Mouse (Mus musculus): ENCODE data around the gene Defb43. TPM values are rescaled to one million over a fixed set of nuclear protein-coding genes. Genes with fewer than 3 reads are reported as not detected.

Gene Defb43
- polyA plus RNA-seq, 1 experiment from 2014 or later = not detected

DNA sequence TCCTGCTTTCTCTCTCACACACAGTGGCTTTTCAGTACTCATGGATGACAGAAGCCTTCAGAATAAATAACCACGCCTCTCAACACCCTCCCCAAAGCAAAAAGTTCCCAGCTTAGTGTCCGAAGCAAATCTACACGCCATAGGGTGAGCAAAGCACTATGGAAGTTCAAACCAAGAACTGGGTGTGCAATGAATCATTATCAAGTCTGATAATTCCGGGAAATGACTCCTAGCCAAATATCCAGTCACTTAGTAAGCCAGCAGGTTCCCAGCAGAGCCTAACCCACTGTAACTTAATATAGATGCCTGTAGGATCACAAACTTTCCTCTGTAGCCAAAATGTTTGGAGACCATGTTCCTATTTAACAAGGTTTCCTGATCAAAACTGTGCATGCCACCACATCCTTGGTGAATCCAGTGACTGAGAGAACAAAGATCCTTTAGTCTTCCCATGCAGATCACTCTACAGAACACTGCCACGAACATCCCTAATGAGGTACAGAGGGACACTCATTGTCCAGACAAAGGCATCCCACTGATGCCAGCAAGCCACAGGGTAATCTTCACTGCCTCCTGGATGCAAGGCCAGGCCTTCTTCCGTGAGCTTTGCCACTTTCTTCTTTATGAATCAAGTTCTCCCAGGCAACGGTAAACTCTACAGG lies 19.6 kb upstream of the Defb43 start:
- Histone ChIP-seq H3K4me2 (no peak overlapping the region), H3K4me3 (ENCODE audit: low read depth, low read length) (no peak overlapping the region), H3K9ac (ENCODE audit: low read depth, low read length) (no peak overlapping the region), H3K27me3 (ENCODE audit: control insufficient read depth, insufficient read depth, low read length) (no peaks in the 10 kb centered on the region), H3K4me1 (ENCODE audit: control insufficient read depth, insufficient read depth, low read length) (no peaks in the 10 kb centered on the region), H3K36me3 (ENCODE audit: control insufficient read depth, insufficient read depth, low read length) (no peaks in the 10 kb centered on the region), H3K27ac (ENCODE audit: low read depth, low read length) (no peak overlapping the region), H3K9me3 (replicated peaks; ENCODE audit: control insufficient read depth, low read length) (no peaks in the 10 kb centered on the region)
- no peak for ATAC-seq (replicated peaks; ENCODE audit: insufficient number of reproducible peaks, low FRiP score, low TSS enrichment)
- WGBS (ENCODE audit: insufficient replicate concordance) = 70% methylated on average over 7 of the region's 7 CpGs

DNA sequence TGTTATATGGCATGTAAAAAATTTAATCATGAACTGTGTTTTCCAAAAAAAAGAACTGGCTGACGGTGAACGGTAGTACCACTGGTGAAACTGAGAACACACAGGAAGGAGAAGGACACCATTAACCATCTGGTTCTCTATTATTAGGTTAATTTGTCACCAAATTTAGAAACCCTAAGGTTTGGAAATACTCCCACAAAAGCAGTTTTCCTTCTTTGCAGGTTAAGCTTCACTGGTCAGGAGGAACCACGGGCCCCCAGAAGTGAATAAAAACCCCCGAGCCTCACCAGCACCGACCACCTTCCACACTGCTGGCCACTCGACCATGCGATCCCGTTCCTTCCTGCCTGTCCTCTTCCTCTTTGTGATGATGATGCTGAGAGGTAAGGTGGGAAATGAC lies 13.8 kb upstream of the Defb43 start, which contains the start of gene Defb47:
Gene Defb47 (plus strand): TSS at position 301 of the 400 bp plus-strand sequence.
- no peak for ATAC-seq (replicated peaks; ENCODE audit: insufficient number of reproducible peaks, low FRiP score, low TSS enrichment)
- Histone ChIP-seq H3K27me3 (ENCODE audit: control insufficient read depth, insufficient read depth, low read length) (no peaks in the 10 kb centered on the region), H3K27ac (ENCODE audit: low read depth, low read length) (no peak within 1 kb of the TSS), H3K9ac (ENCODE audit: low read depth, low read length) (no peak within 1 kb of the TSS), H3K4me3 (ENCODE audit: low read depth, low read length) (no peak within 1 kb of the TSS), H3K4me1 (ENCODE audit: control insufficient read depth, insufficient read depth, low read length) (no peaks in the 10 kb centered on the region), H3K36me3 (ENCODE audit: control insufficient read depth, insufficient read depth, low read length) (no peaks in the 10 kb centered on the region), H3K4me2 (no peak within 1 kb of the TSS), H3K9me3 (replicated peaks; ENCODE audit: control insufficient read depth, low read length) (no peaks in the 10 kb centered on the region)
- 82% methylated on average over 8 of the region's 8 CpGs for WGBS (ENCODE audit: insufficient replicate concordance)

DNA sequence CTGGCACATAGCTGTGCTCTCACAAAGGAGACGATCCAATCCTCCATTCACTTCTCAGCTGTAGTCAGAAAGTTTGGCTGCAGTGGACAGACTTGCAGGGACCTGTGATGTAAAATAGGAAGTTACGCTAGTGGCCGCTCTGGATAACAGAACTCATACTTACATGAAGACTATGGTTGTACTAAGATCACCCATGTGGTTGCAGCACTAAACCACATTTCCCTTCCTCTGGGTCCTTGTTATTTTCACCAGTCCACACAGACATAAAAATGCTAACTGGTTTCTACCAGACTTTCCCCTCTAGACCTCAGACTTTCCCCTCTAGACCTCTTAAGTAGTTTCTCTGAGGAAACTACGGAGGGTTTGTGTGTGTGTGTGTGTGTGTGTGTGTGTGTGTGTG lies 12.6 kb upstream of the Defb43 start:
- no peaks in the 10 kb centered on the region for H3K9me3 ChIP-seq (replicated peaks; ENCODE audit: control insufficient read depth, low read length)
- whole genome bisulfite sequencing (ENCODE audit: insufficient replicate concordance) = 78% methylated on average over 4 of the region's 4 CpGs

DNA sequence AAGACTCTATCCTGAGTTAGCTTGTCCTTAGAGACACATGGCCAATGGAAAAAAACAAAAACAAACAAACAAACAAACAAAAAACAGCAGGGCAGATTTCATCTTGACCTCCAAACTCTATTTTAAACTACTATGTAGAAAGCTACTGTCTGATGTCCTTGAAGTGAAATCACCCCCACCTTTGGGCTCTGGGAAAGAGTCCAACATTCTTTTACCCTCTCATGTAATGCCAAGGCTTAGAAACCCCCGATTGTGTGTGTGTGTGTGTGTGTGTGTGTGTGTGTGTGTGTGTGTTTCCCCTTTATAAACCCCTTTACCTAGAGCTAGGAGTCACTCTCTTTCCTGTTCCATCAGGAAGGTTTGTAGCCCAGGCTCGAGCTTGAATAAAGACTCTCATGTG lies 9.0 kb upstream of the Defb43 start:
- 60% methylated on average over 2 of the region's 2 CpGs for WGBS (ENCODE audit: insufficient replicate concordance)
- H3K27ac ChIP-seq (ENCODE audit: low read depth, low read length) = no peak overlapping the region
- no peak overlapping the region for H3K9ac ChIP-seq (ENCODE audit: low read depth, low read length)
- H3K4me3 ChIP-seq (ENCODE audit: low read depth, low read length) = no peak overlapping the region
- no peaks in the 10 kb centered on the region for H3K4me1 ChIP-seq (ENCODE audit: control insufficient read depth, insufficient read depth, low read length)
- H3K9me3 ChIP-seq (replicated peaks; ENCODE audit: control insufficient read depth, low read length) = no peaks in the 10 kb centered on the region
- no peak for ATAC-seq (replicated peaks; ENCODE audit: insufficient number of reproducible peaks, low FRiP score, low TSS enrichment)
- no peak overlapping the region for H3K4me2 ChIP-seq
- H3K27me3 ChIP-seq (ENCODE audit: control insufficient read depth, insufficient read depth, low read length) = no peaks in the 10 kb centered on the region
- H3K36me3 ChIP-seq (ENCODE audit: control insufficient read depth, insufficient read depth, low read length) = no peaks in the 10 kb centered on the region

More for the DNA sequence above, 12.6 kb upstream of the Defb43 start:
- H3K4me1 ChIP-seq (ENCODE audit: control insufficient read depth, insufficient read depth, low read length) = no peaks in the 10 kb centered on the region
- no peak overlapping the region for H3K4me3 ChIP-seq (ENCODE audit: low read depth, low read length)
- no peak overlapping the region for H3K9ac ChIP-seq (ENCODE audit: low read depth, low read length)
- ATAC-seq (replicated peaks; ENCODE audit: insufficient number of reproducible peaks, low FRiP score, low TSS enrichment) = no peak
- H3K27me3 ChIP-seq (ENCODE audit: control insufficient read depth, insufficient read depth, low read length) = no peaks in the 10 kb centered on the region
- H3K36me3 ChIP-seq (ENCODE audit: control insufficient read depth, insufficient read depth, low read length) = no peaks in the 10 kb centered on the region
- H3K27ac ChIP-seq (ENCODE audit: low read depth, low read length) = no peak overlapping the region
- no peak overlapping the region for H3K4me2 ChIP-seq

DNA sequence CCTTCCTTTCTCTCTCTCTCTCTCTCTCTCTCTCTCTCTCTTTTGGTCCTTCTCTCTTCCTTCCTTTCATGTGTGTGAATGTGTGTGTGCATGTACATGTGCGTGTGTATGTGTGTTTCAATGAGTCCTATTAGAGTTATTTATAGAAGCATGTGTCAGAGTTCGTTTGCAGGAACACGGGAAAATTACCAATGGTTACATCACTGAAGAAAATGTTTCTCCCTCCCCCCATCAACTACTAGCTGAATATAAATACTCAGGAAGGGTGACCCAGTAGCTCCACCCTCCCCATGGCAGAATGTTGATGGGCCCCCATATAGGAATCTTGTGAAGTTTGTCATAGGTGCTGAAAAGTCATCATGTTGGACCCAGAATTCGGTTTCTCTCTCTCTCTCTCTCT lies 1.5 kb downstream of the Defb43 start:
- H3K36me3 ChIP-seq (ENCODE audit: control insufficient read depth, insufficient read depth, low read length) = no peaks in the 10 kb centered on the region
- no peak for ATAC-seq (replicated peaks; ENCODE audit: insufficient number of reproducible peaks, low FRiP score, low TSS enrichment)
- H3K9ac ChIP-seq (ENCODE audit: low read depth, low read length) = no peak overlapping the region
- no peaks in the 10 kb centered on the region for H3K9me3 ChIP-seq (replicated peaks; ENCODE audit: control insufficient read depth, low read length)
- H3K4me3 ChIP-seq (ENCODE audit: low read depth, low read length) = no peak overlapping the region
- H3K27me3 ChIP-seq (ENCODE audit: control insufficient read depth, insufficient read depth, low read length) = 0 out of 2 replicates have a peak, but pooled peaks cover 5% of the 10 kb centered on the region
- WGBS (ENCODE audit: insufficient replicate concordance) = 75% methylated on average over 4 of the region's 4 CpGs
- H3K27ac ChIP-seq (ENCODE audit: low read depth, low read length) = no peak overlapping the region
- no peaks in the 10 kb centered on the region for H3K4me1 ChIP-seq (ENCODE audit: control insufficient read depth, insufficient read depth, low read length)
- H3K4me2 ChIP-seq = no peak overlapping the region

DNA sequence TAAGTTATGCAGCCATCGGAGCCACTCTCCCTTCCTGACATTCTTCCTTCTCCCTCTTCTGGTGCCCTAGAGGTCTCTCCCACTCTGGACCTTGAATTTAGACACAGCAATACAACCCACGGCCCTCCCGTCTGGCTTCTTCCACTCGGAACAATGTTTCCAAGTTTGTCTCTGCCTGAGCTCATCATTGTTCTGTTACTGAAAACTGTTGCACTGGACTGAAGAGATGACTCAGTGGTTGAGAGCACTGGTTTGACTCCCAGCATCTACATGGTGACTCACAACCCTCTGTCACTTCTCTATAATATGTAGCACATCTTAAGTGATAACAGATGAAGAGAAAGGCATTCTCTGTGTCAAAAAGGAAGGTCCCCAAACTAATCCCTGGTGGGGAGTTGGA lies 3.1 kb downstream of the Defb43 start:
- 65% methylated on average over 4 of the region's 4 CpGs for WGBS (ENCODE audit: insufficient replicate concordance)
- 0 out of 2 replicates have a peak, but pooled peaks cover 5% of the 10 kb centered on the region for H3K27me3 ChIP-seq (ENCODE audit: control insufficient read depth, insufficient read depth, low read length)
- no peaks in the 10 kb centered on the region for H3K9me3 ChIP-seq (replicated peaks; ENCODE audit: control insufficient read depth, low read length)
- H3K9ac ChIP-seq (ENCODE audit: low read depth, low read length) = no peak overlapping the region
- ATAC-seq (replicated peaks; ENCODE audit: insufficient number of reproducible peaks, low FRiP score, low TSS enrichment) = no peak
- H3K4me3 ChIP-seq (ENCODE audit: low read depth, low read length) = no peak overlapping the region
- H3K4me1 ChIP-seq (ENCODE audit: control insufficient read depth, insufficient read depth, low read length) = peaks cover 3% of the 10 kb centered on the region; the same call in 1 of the 2 replicates
- H3K27ac ChIP-seq (ENCODE audit: low read depth, low read length) = no peak overlapping the region
- no peaks in the 10 kb centered on the region for H3K36me3 ChIP-seq (ENCODE audit: control insufficient read depth, insufficient read depth, low read length)
- no peak overlapping the region for H3K4me2 ChIP-seq

DNA sequence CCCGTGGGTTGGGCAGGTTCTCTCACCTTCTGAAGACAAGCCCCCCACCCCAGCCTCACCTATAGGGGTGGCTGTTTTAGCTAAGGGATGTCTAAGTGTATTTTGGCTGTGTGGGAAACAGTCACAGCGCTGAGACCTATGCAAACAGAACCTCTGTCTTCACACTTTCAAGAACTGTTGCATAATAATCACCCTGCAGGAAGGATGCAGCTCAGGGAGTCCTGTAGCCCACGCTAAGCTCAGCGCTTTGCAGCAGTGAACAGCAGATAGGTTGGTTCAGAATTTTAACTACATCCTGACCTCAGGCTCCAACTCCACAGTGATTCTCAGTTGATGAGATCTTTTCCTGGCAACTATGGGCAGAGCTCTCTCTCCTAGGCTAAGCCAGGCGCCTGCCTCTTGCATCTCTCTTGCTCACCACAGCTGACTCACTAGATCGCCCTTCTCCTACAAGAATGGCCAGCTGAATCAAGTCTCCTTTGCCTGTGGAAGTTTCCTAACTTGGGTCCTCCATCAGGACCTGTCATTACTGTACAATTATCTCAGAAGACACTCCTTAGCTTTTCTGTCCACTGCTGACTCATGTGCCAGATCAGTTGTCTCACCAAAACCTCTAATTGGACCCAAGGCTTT lies 9.1 kb downstream of the Defb43 start:
- Histone ChIP-seq H3K9me3 (replicated peaks; ENCODE audit: control insufficient read depth, low read length) (no peaks in the 10 kb centered on the region), H3K9ac (ENCODE audit: low read depth, low read length) (no peak overlapping the region), H3K27me3 (ENCODE audit: control insufficient read depth, insufficient read depth, low read length) (peaks cover 12% of the 10 kb centered on the region), H3K27ac (ENCODE audit: low read depth, low read length) (no peak overlapping the region), H3K4me1 (ENCODE audit: control insufficient read depth, insufficient read depth, low read length) (peaks cover 15% of the 10 kb centered on the region), H3K36me3 (ENCODE audit: control insufficient read depth, insufficient read depth, low read length) (no peaks in the 10 kb centered on the region), H3K4me2 (no peak overlapping the region), H3K4me3 (ENCODE audit: low read depth, low read length) (no peak overlapping the region)
- no peak for ATAC-seq (replicated peaks; ENCODE audit: insufficient number of reproducible peaks, low FRiP score, low TSS enrichment)
- WGBS (ENCODE audit: insufficient replicate concordance) = 39% methylated on average over 6 of the region's 6 CpGs

DNA sequence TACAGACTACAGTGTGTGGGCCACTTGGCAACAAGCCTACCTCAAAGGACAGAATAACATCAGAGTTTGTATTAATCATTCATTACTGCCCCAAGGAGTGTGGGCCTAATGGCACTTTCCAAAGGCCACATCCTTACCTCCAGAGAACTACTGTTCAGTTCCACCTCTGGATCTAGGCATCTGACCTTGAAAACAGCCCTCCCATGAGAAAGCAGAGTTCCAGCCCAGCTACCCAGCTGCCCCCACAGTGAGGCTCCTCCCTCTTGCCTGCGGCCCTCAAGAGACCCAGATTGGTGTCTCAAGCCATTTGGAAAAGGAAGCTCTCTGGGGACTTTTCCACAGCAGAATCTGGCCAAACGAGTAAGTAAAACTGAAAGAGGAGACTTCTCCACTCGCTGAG lies 35.1 kb downstream of the Defb43 start, which contains the start of gene Defb42:
Gene Defb42 (plus strand): TSS at position 301 of the 400 bp plus-strand sequence.
- H3K4me2 ChIP-seq = no peak within 1 kb of the TSS
- 73% methylated on average over 3 of the region's 3 CpGs for WGBS (ENCODE audit: insufficient replicate concordance)
- H3K36me3 ChIP-seq (ENCODE audit: control insufficient read depth, insufficient read depth, low read length) = no peaks in the 10 kb centered on the region
- 0 out of 2 replicates have a peak, but pooled peaks have one; percentile 31 for ATAC-seq (replicated peaks; ENCODE audit: insufficient number of reproducible peaks, low FRiP score, low TSS enrichment)
- no peaks in the 10 kb centered on the region for H3K4me1 ChIP-seq (ENCODE audit: control insufficient read depth, insufficient read depth, low read length)
- H3K9me3 ChIP-seq (replicated peaks; ENCODE audit: control insufficient read depth, low read length) = no peaks in the 10 kb centered on the region
- no peak within 1 kb of the TSS for H3K9ac ChIP-seq (ENCODE audit: low read depth, low read length)
- H3K27ac ChIP-seq (ENCODE audit: low read depth, low read length) = no peak within 1 kb of the TSS
- H3K4me3 ChIP-seq (ENCODE audit: low read depth, low read length) = no peak within 1 kb of the TSS
- no peaks in the 10 kb centered on the region for H3K27me3 ChIP-seq (ENCODE audit: control insufficient read depth, insufficient read depth, low read length)

Data from heart, embryonic 11.5 days (tissue).